Mouse (Mus musculus): ENCODE data around the gene Cgn. TPM values are rescaled to one million over a fixed set of nuclear protein-coding genes. Genes with fewer than 3 reads are reported as not detected.
A peak's percentile ranks its signal among the peaks of the same experiment; 100 is the strongest.

Cgn gene
- 1 to 10 TPM; 3.5 to 5.2 (median 4.3) TPM for total RNA-seq (2022)

DNA sequence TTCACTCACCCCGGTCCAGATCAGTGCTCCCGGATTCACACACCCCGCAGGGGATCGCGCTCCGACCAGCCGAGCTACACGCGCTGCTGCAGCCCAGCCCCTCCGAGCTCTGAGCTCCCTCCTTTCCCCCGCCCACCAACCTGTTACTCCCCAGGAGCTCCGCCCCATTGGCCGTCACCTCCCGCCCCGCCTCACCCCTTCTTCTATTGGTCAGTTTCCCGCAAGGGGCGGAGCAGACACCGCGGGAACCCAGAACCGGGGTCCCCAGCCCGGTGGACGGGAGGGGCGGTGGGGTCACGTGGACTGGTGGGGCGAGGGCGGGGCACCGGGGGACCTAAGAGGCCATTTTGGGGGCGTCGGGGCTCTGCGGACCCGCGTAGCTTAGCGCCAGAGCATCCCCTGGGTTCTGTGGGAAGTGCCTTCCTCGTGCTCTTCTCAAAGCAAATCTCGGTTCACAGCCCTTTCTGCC lies at the start of gene Cgn:
TSS of gene Cgn (minus strand) at position 126 of the 469 bp plus-strand sequence.
- peak; percentile 72 to 89 for DNase-seq (ENCODE audit: low spot score in 2 of 2)

DNA sequence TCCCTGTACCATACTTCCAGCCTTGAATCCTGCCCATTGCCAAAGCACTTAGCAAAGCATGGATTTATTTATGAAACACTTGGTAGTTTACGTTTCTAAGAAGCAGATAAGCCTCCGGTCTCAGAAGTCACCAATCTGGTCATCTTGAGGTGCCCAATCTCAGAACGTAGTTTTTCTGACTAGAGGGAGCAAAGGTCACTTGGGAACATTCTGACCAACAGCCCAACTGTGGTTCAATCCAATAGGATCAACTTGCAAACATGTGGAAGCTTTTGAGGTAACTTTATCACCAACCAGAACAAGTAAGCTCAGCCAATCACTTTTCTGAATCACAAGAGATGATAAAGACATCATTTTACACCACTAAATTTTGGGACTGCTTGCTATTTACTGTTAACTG lies 49.1 kb upstream of the Cgn start:
- DNase-seq (ENCODE audit: low spot score in 2 of 2), result no peak

DNA sequence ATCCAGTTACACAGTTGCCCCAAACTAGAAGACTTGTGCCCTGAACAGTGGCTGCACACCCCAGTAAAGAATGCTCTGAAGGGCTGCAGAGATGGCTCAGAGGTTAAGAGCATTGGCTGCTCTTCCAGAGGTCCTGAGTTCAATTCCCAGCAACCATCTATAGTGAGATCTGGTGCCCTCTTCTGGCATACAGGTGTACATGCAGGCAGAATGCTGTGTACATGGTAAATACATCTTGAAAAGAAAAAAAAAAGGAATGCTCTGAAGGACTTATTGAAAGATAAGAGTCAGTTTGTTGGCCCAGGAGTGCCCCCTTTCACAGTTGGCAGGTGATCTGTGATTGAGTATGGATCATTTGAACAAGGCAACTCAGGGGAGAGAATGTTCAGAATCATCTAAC lies 47.1 kb upstream of the Cgn start:
- DNase-seq (ENCODE audit: low spot score in 2 of 2), result no peak

DNA sequence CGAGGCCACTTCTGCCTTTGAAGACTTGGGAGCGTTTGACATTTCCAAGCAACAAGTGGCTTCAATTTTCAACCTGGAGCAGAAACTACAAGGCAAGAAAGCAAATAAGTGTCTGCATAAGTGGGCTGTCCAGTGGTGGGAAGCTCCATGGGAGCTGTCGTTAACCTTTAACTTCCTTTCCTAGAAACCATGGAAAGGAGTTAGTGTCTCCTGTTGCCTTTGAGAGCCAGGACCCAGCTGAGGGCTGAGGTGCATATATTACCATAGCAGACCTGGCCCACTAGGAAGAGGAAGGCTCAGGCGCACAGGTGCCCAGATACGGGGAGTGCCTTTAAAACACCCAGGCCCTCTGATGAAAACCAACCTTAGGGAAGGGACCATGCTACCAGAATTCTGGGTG lies 46.4 kb upstream of the Cgn start:
- no peak for DNase-seq (ENCODE audit: low spot score in 2 of 2)

DNA sequence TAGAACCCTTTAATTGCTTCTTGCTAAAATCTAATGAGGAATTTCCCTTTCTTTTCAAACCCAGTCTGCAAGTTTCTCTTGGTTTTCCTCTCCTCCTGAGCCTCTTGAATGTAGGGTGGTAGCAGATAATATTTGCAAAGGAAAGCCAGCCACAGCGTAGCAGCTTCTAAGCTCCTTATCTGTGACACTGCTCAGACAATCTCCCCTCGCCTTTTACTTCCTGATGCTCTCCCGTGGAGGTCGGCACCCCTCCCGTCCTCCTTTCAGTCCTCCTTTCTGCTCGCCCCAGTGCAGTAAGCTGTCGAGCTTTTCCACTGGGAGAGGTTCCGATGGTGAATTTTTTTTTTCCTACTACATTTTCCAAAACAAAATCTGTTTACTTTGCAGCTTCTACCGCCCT lies 45.8 kb upstream of the Cgn start:
- no peak for DNase-seq (ENCODE audit: low spot score in 2 of 2)

DNA sequence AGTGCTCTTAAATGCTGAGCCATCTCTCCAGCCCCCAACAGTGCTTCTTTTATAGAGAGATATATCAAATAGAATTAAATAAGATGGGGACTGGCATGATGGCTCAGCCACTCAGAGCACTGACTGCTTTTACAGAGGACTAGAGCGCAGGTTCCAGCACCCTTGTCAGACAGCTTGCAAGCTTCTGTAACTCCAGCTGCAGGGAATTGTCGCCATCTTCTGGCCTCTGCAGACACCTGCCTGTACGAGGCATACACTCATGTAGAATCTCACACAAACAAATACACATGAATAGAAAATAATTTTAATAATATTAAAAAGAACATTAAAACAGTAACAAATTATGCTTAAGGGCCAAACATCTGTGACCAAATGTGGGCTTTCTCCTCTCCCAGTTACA lies 37.8 kb upstream of the Cgn start:
- no peak for DNase-seq (ENCODE audit: low spot score in 2 of 2)

DNA sequence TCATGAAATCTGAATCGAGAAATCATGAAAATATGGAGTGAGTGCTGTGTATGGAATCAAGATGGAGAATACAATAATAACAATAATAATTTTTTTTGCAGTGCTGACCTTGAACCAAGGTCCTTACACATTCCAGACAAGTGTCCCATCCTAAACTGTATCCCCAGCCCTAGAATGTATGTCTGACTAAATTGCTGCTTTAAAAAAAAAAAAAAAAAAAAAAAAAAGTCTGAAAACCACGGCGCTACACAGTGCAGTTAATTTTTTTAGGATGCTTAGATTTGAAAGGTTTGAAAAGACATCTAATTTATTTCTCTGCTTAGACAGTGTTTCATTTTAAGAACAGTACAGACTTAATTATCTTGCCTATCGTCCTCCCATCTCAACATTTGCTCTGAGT lies 35.8 kb upstream of the Cgn start:
- no peak for DNase-seq (ENCODE audit: low spot score in 2 of 2)

DNA sequence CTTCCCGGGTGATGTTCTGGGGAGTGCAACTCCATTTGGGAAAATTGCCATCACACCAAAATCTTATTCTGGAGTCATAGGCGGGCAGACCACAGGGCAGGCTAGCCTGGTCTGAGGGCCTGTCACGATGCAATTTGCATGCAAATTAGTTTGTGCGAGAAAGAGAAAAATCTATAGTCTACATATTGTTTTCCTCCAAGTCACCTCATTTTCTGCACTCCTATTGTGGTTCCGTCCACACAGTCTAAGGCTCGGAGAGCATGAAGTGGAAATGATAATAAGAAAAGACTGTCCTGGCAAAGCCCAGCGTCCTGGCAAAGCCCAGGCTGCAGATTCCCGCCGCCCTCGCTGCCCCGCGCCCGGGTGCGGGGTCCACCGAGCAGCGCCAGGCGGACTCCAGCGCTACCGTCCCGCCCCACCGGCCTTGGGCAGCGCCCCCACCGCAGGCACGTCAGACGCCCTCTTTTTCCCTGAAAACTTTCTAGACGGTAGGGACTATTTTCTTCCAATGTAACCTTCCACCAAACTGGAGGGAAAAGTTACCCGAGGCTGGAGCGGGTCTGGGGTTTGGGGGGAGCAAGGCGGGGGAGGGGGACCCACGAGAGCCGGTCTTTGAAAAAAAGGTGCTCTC lies 34.8 kb upstream of the Cgn start:
- DNase-seq (ENCODE audit: low spot score in 2 of 2), result peak in 1 of 2 experiments; percentile 13

DNA sequence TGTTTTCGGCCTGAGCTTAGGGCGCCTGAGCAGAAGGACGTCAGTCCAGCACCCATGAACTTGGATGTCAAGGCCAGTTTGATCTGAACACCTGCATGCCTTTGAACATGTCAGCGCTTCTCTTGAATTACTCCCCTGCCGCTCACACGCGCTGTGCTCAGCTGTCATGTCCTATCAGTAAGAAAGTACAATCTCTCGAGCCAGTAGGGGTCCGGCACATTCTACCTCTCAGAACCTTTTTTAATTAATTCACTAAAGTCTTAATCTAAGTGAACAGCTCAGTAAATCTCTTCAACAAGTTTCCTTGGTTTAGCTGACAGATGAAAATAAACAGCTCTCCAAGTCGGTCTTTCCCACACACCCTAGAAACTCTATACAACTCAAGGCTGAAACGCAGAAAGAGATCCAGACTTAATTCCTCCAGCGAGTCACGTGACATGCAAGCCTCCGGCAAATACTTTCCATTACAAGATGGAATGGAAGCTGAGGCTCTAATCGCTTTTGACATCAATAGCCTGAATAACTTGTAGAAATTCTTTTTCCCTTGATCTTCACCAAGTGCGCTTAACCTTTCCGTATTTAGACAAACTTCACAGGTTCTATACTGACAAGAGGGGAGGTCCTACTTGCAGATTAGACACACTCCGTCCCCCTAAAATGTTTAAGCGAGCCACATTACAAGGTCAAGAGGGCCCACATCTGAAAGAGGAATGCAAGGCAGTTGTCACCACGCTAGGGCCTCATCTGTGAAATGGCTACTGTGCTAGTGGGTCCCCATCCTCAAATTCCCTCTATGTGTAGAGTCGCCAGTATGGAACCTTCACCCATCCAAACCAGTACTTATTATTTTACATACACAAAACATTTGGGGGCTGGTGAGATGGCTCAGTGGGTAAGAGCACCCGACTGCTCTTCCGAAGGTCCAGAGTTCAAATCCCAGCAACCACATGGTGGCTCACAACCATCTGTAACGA lies 33.4 kb upstream of the Cgn start:
- no peak for DNase-seq (ENCODE audit: low spot score in 2 of 2)

DNA sequence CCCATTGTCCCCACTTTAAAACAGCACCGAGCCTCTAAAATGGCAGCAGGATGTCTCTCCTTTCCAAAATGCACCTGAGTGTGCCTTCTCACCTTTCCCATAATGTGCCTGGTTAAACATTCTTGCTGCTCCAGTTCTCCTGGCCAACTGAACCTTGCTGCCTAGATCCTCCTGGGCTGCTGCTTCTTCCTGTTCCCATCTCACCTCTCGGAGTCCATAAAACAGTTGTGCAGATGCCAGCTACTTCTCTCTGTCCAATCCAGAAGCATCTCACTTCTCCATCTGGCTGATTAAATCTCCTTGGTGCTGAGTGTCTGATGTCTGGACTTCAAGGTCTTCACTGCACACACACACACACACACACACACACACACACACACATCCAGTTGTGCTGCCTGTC lies 31.4 kb upstream of the Cgn start:
- no peak for DNase-seq (ENCODE audit: low spot score in 2 of 2)

DNA sequence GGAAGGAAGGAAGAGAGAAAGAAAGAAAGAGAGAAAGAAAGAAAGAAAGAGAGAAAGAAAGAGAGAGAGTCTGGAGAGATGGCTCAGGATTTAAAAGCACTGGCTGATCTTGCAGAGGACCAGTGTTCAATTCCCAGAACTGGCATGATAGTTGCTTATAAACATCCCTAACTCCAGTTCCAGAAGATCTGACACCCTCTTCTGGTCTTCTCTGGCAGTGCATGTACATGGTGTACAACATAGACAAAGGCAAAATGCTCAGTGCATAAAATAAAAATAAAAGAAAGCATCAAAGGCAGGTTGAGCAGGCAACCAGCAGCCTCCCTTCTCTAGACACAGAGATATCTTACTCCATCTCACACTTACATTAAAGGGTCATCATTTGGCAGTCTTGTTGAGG lies 29.3 kb upstream of the Cgn start:
- no peak for DNase-seq (ENCODE audit: low spot score in 2 of 2)

DNA sequence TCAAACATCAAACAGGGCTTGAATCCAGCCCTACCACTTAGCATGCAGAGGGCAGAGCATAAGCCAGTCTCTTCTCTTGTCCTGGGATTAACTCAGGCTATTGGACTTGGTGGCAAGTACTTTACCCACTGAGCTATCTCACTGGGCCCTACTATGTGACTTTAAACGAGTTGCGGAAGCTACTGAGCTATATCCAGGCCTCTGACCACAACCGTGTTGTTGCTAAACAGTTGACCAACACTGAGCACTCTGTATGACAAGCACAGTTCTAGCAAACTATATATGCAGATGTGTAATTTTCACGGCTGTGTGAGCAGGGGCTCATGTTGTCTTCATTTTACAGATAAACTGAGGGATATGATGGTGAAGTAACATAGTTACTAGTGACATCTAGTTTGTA lies 28.4 kb upstream of the Cgn start:
- DNase-seq (ENCODE audit: low spot score in 2 of 2), result no peak

DNA sequence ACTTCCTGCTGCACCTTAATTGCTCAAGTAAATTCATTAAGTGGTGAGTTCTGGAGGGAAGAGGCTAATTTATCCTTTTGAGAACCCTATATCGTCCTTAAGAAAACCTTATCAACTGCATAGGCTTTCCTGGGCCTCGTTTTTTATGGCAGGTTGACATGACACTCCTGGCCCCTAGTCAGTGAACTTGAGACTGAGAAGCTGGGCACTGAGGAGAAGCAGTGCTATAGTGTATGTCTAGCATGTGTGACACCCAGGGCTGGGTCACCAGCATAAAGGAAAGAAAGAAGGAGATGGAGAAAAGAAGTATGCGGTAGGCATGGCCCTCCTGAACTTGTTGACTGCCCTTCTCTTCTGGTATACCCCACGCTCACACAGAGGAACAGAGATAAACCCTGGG lies 27.8 kb upstream of the Cgn start:
- DNase-seq (ENCODE audit: low spot score in 2 of 2), result no peak

DNA sequence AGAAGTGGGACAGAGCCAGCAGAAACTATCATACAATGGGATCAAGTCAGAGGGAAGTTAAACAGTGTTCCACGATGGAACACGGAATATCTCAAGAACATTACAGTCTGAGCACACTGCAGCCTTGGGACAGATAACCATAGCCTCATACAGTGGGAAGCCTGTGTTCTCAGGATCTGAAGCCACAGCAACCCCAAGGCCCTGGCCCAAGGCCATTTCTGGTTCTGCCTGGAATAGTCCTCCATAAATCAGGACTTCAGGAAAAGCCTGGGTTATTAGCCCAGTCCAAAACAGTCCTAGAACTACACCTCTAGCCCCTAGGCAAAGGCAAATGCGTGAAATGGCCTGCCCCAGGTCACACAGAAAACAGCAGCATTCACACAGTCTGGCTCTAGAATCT lies 27.4 kb upstream of the Cgn start:
- no peak for DNase-seq (ENCODE audit: low spot score in 2 of 2)

DNA sequence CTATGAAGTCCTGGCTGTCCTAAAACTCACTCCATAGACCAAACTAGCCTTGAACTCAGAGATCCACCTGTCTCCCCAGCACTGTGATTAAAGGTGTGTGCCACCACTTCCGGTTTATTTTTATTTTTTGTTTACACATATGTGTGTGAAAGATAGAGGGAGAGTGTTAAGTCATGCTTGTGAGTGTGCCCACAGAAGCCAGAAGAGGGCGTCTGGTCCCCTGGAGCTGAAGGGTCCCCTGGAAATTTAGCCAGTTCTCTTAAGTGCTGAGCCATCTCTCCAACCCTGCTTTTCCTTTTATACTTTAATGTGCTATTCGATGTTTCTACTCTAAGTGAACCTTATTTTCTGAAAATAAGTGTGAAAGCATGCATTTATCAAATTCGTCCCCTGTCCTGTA lies 25.3 kb upstream of the Cgn start:
- DNase-seq (ENCODE audit: low spot score in 2 of 2), result no peak

DNA sequence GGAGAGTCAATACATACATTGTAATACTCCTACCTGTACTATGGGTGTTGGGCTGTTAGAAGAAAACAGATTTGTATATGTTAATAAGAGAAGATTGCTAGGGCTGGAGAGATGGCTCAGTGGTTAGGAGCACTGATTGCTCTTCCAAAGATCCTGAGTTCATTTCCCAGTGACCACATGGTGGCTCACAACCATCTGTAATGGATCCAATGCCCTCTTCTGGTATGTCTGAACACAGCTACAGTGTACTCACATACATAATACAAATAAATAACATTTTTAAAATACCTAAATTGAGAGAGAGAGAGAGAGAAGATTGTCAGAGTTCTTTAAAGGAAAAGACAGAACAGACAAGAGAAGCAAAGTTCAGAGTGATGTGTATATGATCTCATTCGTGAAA lies 22.0 kb upstream of the Cgn start:
- no peak for DNase-seq (ENCODE audit: low spot score in 2 of 2)

DNA sequence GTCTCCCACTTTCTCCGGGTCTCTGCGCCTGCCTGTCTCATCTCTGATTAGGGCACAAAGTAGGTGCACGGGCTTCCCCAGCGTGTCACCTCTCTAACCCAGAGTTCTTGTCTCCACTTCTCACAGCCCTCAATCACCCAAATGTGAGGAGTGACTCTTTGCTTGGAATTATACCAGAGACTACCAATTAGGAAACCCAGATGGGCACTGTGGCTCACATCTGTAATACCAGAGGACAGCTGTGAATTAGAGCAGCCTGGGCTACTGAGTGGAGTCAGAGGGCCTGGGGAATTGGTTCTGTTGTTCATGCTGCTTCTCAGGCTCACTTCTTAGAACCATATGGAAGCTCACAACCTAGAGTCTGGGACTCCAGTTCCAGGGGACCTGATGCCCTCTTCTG lies 18.7 kb upstream of the Cgn start:
- no peak for DNase-seq (ENCODE audit: low spot score in 2 of 2)

DNA sequence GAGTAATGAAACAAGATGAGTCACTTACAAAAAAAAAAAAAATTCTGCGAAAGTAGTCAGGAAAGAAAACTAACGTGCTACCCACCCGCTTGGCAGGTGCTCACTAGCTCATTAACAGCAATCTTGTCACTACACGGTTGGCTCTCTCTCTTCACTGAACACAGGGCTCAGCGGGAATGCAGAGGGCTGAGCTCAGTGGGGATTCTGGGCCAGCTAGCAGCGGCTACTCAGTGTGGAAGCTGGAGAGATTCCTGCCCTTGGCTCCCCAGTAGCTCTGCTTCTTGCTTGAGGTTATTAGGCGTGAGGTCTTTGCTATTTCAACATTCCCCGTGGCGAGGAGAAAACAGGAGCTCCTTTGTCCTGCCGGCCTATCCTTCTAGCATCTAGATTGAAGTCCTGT lies 17.9 kb upstream of the Cgn start:
- DNase-seq (ENCODE audit: low spot score in 2 of 2), result no peak

DNA sequence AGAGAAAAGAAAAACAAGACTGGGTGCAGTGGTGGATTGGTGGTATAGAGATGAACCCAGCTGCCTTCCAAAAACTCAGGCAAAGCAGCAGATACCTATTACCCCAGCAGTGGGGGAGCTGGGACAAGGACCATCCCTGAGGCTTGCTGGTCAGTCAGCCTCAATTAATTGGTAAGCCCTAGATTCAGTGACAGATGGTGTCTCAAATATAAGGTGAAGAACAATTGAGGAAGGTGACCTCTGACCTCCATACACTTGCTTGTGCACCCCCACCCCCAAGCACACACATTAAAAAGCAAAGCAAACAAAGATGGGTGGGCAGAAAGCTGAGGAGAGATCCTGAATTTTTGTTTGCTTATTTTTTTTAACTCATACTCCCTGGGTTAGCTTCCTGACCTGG lies 9.9 kb upstream of the Cgn start:
- DNase-seq (ENCODE audit: low spot score in 2 of 2), result no peak

DNA sequence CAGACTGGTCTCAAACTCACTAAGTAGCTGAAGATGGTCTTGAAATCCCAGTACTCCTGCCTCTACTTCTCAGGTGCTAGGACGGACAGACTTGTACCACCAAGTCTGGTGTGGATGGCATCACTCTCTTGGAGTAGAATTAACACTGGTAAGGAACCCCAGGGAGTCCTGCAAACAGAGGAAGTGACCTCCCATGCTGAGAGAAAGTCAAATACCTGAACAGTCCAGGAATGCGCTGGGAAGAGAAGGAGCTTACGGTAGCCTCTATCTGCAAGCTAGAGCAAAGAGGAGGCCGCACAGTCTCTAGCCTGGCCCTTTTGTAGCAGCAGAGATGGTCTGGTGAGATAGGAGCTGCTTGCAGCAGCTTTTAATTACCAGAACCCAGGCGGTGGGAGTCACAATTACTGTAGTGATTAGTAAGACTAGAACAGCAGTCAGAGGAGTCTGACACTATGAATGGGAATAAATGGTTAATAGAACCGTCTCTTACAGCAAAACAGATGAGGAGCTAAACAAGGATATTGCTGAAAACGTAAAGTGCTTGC lies 9.4 kb upstream of the Cgn start:
- no peak for DNase-seq (ENCODE audit: low spot score in 2 of 2)

DNA sequence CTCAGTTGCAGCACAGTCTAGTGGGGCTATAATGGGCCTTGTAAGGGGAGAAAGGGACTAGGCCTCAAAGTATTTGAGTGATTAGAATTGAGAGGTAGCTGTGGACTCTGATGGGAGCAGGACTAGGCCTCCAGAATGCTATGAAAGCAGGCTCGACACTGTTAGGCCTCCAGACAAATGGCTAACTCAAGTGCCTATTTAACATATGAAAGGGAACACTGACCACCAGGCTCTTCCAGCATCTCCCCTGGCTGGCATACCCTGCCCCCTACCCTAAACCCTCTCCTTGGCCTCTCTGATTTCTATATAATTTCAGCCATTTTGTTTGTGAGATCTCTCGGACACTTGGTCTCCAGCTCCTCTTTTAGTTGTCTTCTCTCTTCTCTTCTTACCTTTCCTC lies 8.1 kb upstream of the Cgn start:
- DNase-seq (ENCODE audit: low spot score in 2 of 2), result no peak

DNA sequence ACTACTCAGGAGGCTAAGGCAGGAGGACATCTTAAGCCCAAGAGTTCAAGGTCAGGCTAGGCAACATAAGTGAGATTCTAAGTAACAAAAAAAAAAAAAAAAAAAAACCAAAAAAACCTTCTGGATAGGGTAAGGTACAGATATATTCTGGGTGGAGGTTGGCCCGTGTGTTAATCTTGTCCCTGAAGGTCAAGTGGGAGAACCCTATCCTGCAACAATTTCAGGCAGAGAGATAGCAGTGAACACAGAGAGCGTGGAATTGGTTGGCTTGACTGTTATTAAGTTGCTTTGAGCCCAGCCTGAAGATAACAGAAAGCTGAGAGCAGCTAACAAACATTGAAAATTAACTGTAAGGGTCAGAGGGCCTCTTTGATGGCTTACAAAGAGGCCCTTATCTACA lies 7.4 kb upstream of the Cgn start:
- no peak for DNase-seq (ENCODE audit: low spot score in 2 of 2)

DNA sequence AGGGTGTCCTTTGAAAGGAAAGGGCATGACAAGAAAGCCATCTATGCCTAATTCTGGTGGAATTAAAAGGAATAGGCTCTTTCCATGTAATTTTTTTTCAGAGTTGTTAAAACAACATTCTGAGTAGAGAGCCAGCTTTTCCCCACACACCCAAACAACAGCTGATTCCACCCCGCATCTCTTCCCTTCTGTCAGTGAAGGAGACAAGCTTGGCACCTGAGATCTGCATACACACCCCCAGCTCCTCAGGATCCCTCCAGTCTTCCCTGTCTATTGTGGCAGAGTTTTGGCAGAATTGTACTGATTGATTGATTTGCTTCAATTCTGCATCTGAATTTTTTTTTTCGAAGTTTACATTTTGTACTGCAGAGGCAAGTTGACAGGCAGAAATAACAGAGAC lies 6.0 kb upstream of the Cgn start:
- DNase-seq (ENCODE audit: low spot score in 2 of 2), result no peak

All from left cerebral cortex, adult 8-10 months (tissue).